Mouse (Mus musculus): Measurements from ENCODE around the gene Cdc7. TPM values are rescaled to one million over a fixed set of nuclear protein-coding genes. Genes with fewer than 3 reads are reported as not detected.

Gene Cdc7
- polyA plus RNA-seq (2014; fragmentation: Nextera tagmentation; extraction: Ambion mirVana): 24.8 and 25.0 TPM in 2 replicates

- Histone ChIP-seq H3K4me3 (ENCODE audit: control insufficient read depth in 1 of 2, insufficient read depth in 1 of 2, low read depth in 1 of 2, low read length in 2 of 2) (peak within 1 kb of the TSS; percentile 70 to 80), H3K4me2 (ENCODE audit: low read length) (peak within 1 kb of the TSS; percentile 85), H3K4me1 (ENCODE audit: control insufficient read depth in 2 of 2, insufficient read depth in 2 of 2, low read length in 2 of 2) (peaks cover 4% of the 10 kb centered on the region in 2 experiments; a peak in 3 of 4 replicates), H3K27me3 (ENCODE audit: control insufficient read depth, insufficient read depth, low read length) (no peaks in the 10 kb centered on the region), H3K9me3 (ENCODE audit: control insufficient read depth, low read length) (0 out of 2 replicates have a peak, but pooled peaks cover 5% of the 10 kb centered on the region), H3K36me3 (ENCODE audit: control insufficient read depth, insufficient read depth, low read length) (peaks cover 12% of the 10 kb centered on the region), H3K9ac (ENCODE audit: low read length) (peak within 1 kb of the TSS; percentile 82), H3K27ac (replicated peaks in 1 of 2; ENCODE audit: control insufficient read depth in 1 of 2, insufficient read depth in 1 of 2, low read depth in 2 of 2, low read length in 2 of 2) (peak within 1 kb of the TSS; percentile 46 to 51)
- 5% methylated on average over 54 of the region's 54 CpGs for WGBS
- ATAC-seq (ENCODE audit: insufficient number of reproducible peaks, insufficient read depth, low FRiP score, low read depth): peak; percentile 87
Observed at GRCm38 (mm10) chr5:106963584-106964512, at the start of gene Cdc7. Cdc7 (plus strand) TSS chr5:106964322.

- Histone ChIP-seq H3K9me3 (ENCODE audit: control insufficient read depth, low read length) (no peaks in the 10 kb centered on the region), H3K27ac (replicated peaks in 1 of 2; ENCODE audit: control insufficient read depth in 1 of 2, insufficient read depth in 1 of 2, low read depth in 2 of 2, low read length in 2 of 2) (no peak overlapping the region), H3K27me3 (ENCODE audit: control insufficient read depth, insufficient read depth, low read length) (no peaks in the 10 kb centered on the region), H3K4me3 (ENCODE audit: control insufficient read depth in 1 of 2, insufficient read depth in 1 of 2, low read depth in 1 of 2, low read length in 2 of 2) (no peak overlapping the region), H3K4me1 (ENCODE audit: control insufficient read depth in 2 of 2, insufficient read depth in 2 of 2, low read length in 2 of 2) (no peaks in the 10 kb centered on the region), H3K4me2 (ENCODE audit: low read length) (no peak overlapping the region), H3K9ac (ENCODE audit: low read length) (no peak overlapping the region), H3K36me3 (ENCODE audit: control insufficient read depth, insufficient read depth, low read length) (no peaks in the 10 kb centered on the region)
- no peak for ATAC-seq (ENCODE audit: insufficient number of reproducible peaks, insufficient read depth, low FRiP score, low read depth)
Observed at GRCm38 (mm10) chr5:106919315-106919714, 44.8 kb upstream of the Cdc7 start.

- H3K9ac ChIP-seq (ENCODE audit: low read length): peak within 1 kb of the TSS; percentile 73
- H3K27me3 ChIP-seq (ENCODE audit: control insufficient read depth, insufficient read depth, low read length): no peaks in the 10 kb centered on the region
- peak within 1 kb of the TSS; percentile 87 for H3K4me2 ChIP-seq (ENCODE audit: low read length)
- peak; percentile 82 for ATAC-seq (ENCODE audit: insufficient number of reproducible peaks, insufficient read depth, low FRiP score, low read depth)
- no peak within 1 kb of the TSS for H3K27ac ChIP-seq (replicated peaks in 1 of 2; ENCODE audit: control insufficient read depth in 1 of 2, insufficient read depth in 1 of 2, low read depth in 2 of 2, low read length in 2 of 2)
- H3K36me3 ChIP-seq (ENCODE audit: control insufficient read depth, insufficient read depth, low read length): no peaks in the 10 kb centered on the region
- no peaks in the 10 kb centered on the region for H3K9me3 ChIP-seq (ENCODE audit: control insufficient read depth, low read length)
- peak within 1 kb of the TSS; percentile 52 to 59 for H3K4me3 ChIP-seq (ENCODE audit: control insufficient read depth in 1 of 2, insufficient read depth in 1 of 2, low read depth in 1 of 2, low read length in 2 of 2)
- 2% methylated on average over 60 of the region's 76 CpGs for WGBS
- no peaks in the 10 kb centered on the region for H3K4me1 ChIP-seq (ENCODE audit: control insufficient read depth in 2 of 2, insufficient read depth in 2 of 2, low read length in 2 of 2)
Observed at GRCm38 (mm10) chr5:106925488-106926368, 38.4 kb upstream of the Cdc7 start, which contains the start of gene Hfm1. Hfm1 (minus strand) TSS chr5:106926321.

- 45% methylated on average over 4 of the region's 4 CpGs for WGBS
- peak overlapping the region; percentile 73 for H3K9ac ChIP-seq (ENCODE audit: low read length)
Observed at GRCm38 (mm10) chr5:106926369-106926686, 37.8 kb upstream of the Cdc7 start.

GRCm38 (mm10) chr5:106927996-106928395, 36.1 kb upstream of the Cdc7 start:
- no peak overlapping the region for H3K27ac ChIP-seq (replicated peaks in 1 of 2; ENCODE audit: control insufficient read depth in 1 of 2, insufficient read depth in 1 of 2, low read depth in 2 of 2, low read length in 2 of 2)
- no peaks in the 10 kb centered on the region for H3K4me1 ChIP-seq (ENCODE audit: control insufficient read depth in 2 of 2, insufficient read depth in 2 of 2, low read length in 2 of 2)
- no peak for ATAC-seq (ENCODE audit: insufficient number of reproducible peaks, insufficient read depth, low FRiP score, low read depth)
- no peaks in the 10 kb centered on the region for H3K9me3 ChIP-seq (ENCODE audit: control insufficient read depth, low read length)
- 38% methylated on average over 4 of the region's 4 CpGs for WGBS
- no peaks in the 10 kb centered on the region for H3K27me3 ChIP-seq (ENCODE audit: control insufficient read depth, insufficient read depth, low read length)
- no peaks in the 10 kb centered on the region for H3K36me3 ChIP-seq (ENCODE audit: control insufficient read depth, insufficient read depth, low read length)
- no peak overlapping the region for H3K9ac ChIP-seq (ENCODE audit: low read length)
- no peak overlapping the region for H3K4me3 ChIP-seq (ENCODE audit: control insufficient read depth in 1 of 2, insufficient read depth in 1 of 2, low read depth in 1 of 2, low read length in 2 of 2)
- no peak overlapping the region for H3K4me2 ChIP-seq (ENCODE audit: low read length)

More at GRCm38 (mm10) chr5:106926369-106926686, 37.8 kb upstream of the Cdc7 start:
- no peaks in the 10 kb centered on the region for H3K36me3 ChIP-seq (ENCODE audit: control insufficient read depth, insufficient read depth, low read length)
- H3K4me1 ChIP-seq (ENCODE audit: control insufficient read depth in 2 of 2, insufficient read depth in 2 of 2, low read length in 2 of 2): no peaks in the 10 kb centered on the region
- H3K4me3 ChIP-seq (ENCODE audit: control insufficient read depth in 1 of 2, insufficient read depth in 1 of 2, low read depth in 1 of 2, low read length in 2 of 2): peak overlapping the region; percentile 52 to 59
- H3K27me3 ChIP-seq (ENCODE audit: control insufficient read depth, insufficient read depth, low read length): no peaks in the 10 kb centered on the region
- H3K27ac ChIP-seq (replicated peaks in 1 of 2; ENCODE audit: control insufficient read depth in 1 of 2, insufficient read depth in 1 of 2, low read depth in 2 of 2, low read length in 2 of 2): no peak overlapping the region
- ATAC-seq (ENCODE audit: insufficient number of reproducible peaks, insufficient read depth, low FRiP score, low read depth): no peak
- no peaks in the 10 kb centered on the region for H3K9me3 ChIP-seq (ENCODE audit: control insufficient read depth, low read length)
- peak overlapping the region; percentile 87 for H3K4me2 ChIP-seq (ENCODE audit: low read length)

GRCm38 (mm10) chr5:106946342-106946741, 17.8 kb upstream of the Cdc7 start:
- Histone ChIP-seq H3K27me3 (ENCODE audit: control insufficient read depth, insufficient read depth, low read length) (no peaks in the 10 kb centered on the region), H3K4me2 (ENCODE audit: low read length) (no peak overlapping the region), H3K36me3 (ENCODE audit: control insufficient read depth, insufficient read depth, low read length) (no peaks in the 10 kb centered on the region), H3K4me1 (ENCODE audit: control insufficient read depth in 2 of 2, insufficient read depth in 2 of 2, low read length in 2 of 2) (no peaks in the 10 kb centered on the region), H3K27ac (replicated peaks in 1 of 2; ENCODE audit: control insufficient read depth in 1 of 2, insufficient read depth in 1 of 2, low read depth in 2 of 2, low read length in 2 of 2) (no peak overlapping the region), H3K4me3 (ENCODE audit: control insufficient read depth in 1 of 2, insufficient read depth in 1 of 2, low read depth in 1 of 2, low read length in 2 of 2) (no peak overlapping the region), H3K9ac (ENCODE audit: low read length) (no peak overlapping the region), H3K9me3 (ENCODE audit: control insufficient read depth, low read length) (no peaks in the 10 kb centered on the region)
- no peak for ATAC-seq (ENCODE audit: insufficient number of reproducible peaks, insufficient read depth, low FRiP score, low read depth)
- WGBS: 65% methylated on average over 4 of the region's 4 CpGs

GRCm38 (mm10) chr5:106948683-106949082, 15.4 kb upstream of the Cdc7 start:
- Histone ChIP-seq H3K36me3 (ENCODE audit: control insufficient read depth, insufficient read depth, low read length) (no peaks in the 10 kb centered on the region), H3K4me3 (ENCODE audit: control insufficient read depth in 1 of 2, insufficient read depth in 1 of 2, low read depth in 1 of 2, low read length in 2 of 2) (no peak overlapping the region), H3K27me3 (ENCODE audit: control insufficient read depth, insufficient read depth, low read length) (no peaks in the 10 kb centered on the region), H3K4me2 (ENCODE audit: low read length) (no peak overlapping the region), H3K9ac (ENCODE audit: low read length) (no peak overlapping the region), H3K9me3 (ENCODE audit: control insufficient read depth, low read length) (no peaks in the 10 kb centered on the region), H3K27ac (replicated peaks in 1 of 2; ENCODE audit: control insufficient read depth in 1 of 2, insufficient read depth in 1 of 2, low read depth in 2 of 2, low read length in 2 of 2) (no peak overlapping the region), H3K4me1 (ENCODE audit: control insufficient read depth in 2 of 2, insufficient read depth in 2 of 2, low read length in 2 of 2) (no peaks in the 10 kb centered on the region)
- WGBS: 76% methylated on average over 6 of the region's 6 CpGs
- no peak for ATAC-seq (ENCODE audit: insufficient number of reproducible peaks, insufficient read depth, low FRiP score, low read depth)
